Mouse (Mus musculus) right cerebral cortex, adult 18-20 months (tissue): ENCODE measurements around the gene Fetub.
"Not testable (repeated sequence)": the region's sequence is repeated elsewhere in the genome, so short reads cannot be mapped to it uniquely, and the experiment has no call there.

Source experiments
- DNase-seq: peaks from one replicate; pipeline ENCODE4 v3.0.0; 2022; ENCODE audit warnings: mixed read lengths

Fetub gene

DNA sequence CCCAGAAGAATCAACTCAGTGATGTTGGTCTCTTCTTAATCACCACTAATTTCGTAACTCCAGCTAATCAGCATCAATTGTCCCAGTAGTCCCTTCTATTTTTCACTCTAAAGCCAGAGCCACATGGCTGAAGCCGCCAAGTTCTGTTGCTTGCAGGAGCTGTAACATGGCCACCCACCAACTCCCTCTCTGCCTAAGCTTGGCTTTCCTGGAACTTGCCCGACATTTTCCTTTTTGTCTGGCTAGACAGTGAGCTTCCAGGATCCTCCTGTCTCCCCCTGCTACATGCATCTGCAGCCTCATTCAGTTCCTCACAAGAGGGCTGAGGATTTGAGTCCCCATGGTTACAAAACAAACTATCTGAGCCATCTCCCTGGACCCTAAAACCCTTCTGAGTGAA is 6.1 kb upstream of the Fetub start:
- DNase-seq = peak; percentile 8

DNA sequence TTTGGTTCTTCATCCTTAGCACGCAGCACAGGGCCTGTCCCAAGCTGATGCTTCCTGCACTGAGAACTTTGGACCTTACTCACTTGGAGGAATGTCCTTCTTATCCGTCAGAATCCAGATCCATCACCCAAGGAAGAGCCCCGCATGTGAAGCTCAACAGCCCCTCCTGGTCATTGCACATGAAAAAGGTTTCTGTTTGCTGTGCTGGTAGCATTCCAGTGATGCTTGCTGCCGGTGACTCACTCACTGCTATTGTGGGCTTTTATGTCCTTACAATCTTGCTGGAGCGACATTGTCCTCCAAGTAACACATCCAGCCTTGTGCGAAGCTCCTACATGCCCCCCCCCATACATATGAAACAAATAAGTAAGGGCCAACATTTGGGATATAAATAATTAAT is 5.2 kb upstream of the Fetub start:
- no peak for DNase-seq

DNA sequence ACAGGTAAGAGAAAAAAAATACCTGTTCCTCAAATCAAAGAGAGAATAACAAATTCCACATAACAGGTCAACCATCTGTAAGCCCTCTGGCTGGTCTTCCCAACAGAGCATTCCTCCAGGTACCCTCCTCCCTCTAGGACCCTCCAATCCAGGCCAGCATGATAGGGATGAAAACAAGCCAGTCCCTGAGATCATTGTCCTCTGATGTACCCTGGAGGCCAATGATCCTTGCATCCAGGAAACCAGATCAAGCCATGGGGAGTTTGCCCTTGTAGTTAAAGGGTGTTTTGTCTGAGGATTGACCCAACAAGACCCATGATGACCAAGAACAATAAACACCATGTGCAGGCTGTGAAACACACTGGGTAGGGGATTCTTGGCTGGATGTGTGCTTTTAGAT is 3.9 kb upstream of the Fetub start:
- no peak for DNase-seq

DNA sequence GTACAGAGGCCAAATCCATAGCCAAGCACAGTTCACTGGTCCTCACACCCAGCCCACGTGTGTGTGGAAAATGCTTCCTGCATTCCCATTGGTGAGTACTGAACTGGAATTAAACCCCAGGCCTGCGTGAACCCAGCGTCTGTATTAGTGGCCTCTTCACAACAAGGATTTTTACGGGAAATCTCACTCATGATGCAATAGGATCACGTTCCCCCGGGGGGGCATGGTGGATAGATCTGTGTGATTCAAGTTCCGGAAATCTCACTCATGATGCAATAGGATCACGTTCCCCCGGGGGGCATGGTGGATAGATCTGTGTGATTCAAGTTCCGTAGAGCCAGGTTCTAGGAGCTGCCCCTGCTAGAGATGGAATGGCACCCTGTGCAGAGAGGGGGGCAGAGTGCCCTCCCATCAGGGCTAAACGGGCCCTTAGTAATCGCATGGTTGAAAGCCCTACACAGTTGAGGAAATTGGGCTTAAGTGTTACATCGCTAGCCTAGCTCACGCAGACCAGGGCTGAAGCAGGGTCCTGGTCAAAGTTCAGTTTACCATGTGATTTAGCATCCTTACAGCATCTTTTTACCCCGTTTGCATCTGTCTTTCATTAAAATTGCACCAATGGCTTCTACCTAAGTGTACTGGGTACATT is 654 bp downstream of the Fetub start:
- DNase-seq = no peak

DNA sequence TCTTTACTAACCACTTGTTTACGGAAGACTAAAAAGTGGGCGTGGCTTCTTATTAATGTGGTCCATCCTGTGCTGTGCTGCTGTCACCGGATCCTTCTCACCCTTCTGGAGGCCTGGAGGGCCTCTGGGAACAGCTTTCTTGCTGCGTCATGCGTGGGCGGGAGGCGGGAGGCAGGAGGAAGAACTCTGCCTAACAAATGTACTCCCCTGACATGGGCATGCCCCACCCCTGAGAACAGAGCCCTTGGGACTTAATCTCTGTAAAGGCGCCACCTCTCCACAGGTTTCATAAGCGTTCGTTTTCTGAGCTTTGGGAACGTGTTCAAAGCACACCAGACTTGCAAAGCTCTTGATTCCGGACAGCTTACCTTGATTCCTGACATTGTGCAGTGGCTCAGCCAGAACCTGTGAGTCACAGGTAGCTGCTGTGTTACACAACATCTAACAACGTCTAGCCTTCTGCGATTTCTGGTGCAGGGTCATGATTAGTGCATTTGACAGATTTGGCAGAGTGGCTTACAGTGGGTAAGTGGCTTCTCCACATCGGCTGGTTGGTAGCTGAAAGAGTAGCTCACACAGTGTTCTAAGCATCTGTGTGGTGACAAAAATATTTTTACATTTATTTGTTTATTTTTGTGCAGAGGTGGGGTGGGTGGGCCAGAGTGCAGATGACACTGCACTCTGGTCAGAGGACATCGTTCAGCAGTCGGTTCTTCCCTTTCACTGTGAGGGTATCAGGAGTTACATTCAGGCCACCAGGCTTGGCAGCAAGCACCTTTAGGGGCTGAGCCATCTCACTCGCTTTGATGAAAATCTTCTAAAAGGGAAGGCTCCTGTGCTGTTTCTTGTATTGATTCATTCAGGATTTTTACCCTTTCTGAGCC is 2.1 kb downstream of the Fetub start:
- DNase-seq = no peak

DNA sequence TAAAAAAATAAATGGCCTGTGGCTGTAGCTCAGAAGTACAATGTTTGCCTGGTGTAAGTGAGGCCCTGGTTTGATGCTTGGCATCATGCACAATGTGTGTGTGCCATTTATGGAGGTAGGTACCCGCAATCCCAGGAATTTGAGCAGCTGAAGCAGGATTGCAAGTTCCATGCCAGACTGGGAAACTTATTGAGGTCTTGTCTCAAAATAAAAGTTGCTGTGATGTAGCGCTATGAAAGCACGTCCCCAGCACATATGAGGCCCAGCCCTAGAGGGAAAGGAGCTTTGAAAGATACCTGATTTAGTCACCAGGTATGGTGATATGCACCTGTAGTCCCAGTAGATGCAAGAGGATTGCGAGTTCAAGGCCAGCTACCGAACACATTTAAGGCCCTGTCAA is 3.6 kb downstream of the Fetub start:
- DNase-seq = no peak

DNA sequence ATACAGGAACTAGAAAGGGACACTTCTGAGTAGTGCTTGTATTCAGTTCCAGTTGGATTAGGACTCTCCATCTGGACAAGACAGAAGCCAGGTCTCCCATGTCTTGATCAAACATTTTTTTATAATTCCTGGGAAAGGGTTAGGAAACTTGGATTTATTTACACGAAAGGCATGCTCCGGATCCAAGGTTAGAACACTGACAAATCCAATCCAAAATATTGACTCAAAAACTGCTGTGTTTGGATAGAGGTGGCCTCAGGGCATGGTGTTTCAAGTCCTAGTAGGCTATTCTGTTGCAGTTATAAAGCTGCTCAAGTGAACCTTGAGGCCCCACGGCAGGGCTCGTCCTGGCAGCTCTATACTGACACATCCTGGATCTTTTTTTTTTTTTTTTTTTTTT is 4.3 kb downstream of the Fetub start:
- DNase-seq = no peak

DNA sequence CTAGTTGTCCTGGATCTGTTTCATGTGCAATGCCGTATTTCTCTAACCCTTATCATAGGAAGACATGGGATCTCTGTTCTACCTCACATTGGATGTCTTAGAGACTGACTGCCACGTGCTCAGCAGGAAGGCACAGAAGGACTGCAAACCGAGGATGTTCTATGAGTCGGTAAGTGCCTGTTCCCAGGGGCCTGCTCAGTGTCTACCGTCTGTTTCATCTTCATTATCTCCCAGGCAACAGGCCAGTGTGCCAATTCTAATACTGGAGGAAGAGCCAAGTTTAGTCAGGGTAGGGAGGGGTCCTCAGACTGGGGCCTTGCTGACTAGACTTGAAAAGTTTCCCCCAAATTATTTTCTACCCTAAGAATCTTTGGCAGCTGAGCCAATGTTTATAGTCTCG is 11.4 kb downstream of the Fetub start:
- DNase-seq = no peak

DNA sequence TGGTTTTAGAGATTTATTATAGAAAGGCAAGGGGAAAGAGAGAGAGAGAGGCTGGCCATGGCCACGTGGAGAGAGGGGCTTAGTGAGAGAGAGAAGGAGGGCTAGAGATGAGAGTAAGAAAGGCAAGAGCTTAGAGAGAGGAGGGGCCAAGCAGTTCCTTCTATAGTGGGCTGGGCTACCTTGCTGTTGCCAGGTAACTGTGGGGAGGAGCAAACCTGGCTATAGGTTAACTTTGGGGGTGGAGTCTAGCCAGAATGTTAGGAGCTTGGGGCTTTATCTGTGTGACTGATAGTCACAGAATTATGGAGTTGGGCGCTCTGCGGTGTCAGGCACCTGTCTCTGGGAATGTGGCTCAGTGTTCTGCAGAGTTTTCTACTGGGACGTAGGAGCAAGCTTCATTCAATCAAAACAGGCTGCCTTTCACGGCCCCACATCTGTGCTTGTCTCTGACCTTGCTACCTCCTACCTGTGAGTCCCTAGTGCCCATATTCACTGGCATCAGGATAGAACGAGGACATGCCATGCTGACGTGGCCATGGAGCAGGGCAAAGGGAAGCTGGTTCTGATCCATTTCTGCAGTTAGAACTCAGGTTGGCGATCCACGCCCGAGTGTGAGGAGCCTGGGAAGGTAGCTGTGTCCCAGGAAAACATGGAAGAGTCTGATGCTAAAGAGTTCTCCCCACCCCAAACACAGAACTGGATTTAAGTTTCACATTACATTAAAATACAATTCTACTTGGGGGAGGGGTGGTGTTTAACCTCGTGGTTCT is 13.5 kb downstream of the Fetub start:
- no peak for DNase-seq

DNA sequence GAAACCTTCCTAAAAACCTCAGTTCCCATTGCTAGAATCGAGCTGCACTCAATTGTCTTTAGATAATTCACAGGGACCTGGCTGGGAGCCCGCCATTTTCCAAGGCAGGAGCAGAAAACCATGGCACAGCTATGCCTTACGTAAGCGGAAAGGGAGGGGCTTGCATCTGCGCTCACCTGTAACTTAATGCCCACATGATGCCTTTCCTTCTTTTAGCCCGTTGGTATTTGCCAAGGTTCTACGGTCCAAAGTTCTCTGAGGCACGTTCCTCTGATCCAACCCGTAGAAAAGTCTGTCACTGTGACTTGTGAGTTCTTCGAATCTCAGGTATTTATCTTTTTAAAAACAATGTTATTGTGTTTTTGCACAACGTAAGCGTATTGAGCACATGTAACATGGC is 19.5 kb downstream of the Fetub start:
- no peak for DNase-seq

DNA sequence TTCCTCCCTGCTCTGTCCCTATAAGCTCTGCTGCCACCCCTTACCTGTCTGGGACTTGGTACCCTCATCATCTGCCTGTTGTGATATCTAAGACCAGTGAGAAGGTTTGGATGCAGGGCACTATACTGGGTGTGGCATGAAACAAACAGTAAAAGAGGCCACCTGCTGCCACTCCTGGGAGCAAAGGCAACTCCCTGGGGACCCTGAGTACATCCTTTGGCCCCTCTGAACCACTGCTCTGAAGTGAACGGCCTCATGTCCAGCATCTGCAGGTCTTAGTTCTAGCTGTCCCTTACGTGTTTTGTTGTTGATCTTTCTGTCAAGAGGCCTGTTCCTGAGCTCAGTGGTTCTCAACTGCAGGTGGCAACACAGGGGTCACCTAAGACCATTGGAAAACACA is 20.4 kb downstream of the Fetub start:
- DNase-seq = no peak

DNA sequence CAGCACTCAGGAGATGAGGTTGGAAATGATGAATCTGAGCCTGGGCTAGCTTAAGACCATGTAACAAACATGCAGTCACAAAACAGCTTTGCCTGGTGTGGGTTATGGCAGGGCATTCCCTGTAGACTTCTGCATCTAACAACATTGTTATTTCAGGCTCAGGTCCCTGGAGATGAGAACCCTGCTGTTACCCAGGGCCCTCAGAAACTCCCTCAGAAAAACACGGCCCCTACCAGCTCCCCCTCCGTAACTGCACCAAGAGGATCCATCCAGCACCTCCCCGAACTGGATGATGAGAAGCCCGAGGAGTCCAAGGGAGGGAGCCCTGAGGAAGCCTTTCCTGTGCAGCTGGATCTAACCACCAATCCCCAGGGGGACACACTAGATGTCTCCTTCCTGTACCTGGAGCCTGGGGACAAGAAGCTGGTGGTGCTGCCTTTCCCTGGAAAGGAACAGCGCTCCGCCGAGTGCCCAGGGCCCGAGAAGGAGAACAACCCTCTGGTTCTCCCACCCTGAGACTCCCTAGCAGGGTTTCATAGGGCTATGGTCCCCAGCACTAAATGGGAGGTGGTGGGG is 21.1 kb downstream of the Fetub start:
- no peak for DNase-seq

DNA sequence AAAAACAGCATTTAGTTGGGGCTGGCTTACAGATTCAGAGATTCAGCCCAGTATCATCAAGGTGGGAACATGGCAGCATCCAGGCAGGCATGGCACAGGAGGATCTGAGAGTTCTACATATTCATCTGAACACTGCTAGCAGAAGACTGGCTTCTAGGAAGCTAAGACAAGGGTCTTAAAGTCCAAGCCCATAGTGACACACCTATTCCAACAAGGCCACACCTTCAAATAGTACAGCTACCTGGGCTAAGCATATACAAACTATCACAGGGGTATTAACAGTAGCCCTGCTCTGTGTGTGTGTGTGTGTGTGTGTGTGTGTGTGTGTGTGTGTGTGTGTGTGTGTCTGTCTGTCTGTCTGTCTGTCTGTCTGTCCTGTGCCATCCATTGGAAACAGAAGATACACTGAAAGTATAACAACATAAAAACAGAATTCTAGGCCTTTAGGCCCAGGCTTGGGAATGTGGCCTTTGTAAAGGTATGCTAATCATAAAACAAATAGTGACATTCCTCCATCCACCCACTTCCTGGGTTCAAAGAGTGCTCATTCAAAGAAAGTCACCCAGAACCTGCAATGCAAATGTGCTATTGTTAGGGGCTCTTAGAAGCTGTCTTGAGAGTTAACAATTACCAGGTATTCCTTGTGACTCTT is 23.8 kb downstream of the Fetub start:
- DNase-seq = not testable (repeated sequence)

DNA sequence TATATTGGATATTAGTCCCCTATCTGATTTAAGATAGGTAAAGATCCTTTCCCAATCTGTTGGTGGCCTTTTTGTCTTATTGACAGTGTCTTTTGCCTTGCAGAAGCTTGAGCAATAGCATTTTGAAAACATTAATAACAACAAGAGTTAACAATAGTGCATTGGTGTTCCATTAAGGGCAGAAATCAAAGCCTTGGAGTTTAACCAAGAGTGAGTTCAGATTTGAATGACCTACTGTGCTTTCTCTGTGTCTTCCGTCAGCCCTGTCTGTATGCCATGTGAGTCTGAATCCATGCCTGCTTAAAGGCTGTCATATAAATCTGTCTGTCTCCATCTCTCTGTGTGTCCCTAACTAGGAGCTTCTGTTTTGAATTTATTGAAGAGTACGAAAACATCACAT is 29.2 kb downstream of the Fetub start:
- DNase-seq = no peak

DNA sequence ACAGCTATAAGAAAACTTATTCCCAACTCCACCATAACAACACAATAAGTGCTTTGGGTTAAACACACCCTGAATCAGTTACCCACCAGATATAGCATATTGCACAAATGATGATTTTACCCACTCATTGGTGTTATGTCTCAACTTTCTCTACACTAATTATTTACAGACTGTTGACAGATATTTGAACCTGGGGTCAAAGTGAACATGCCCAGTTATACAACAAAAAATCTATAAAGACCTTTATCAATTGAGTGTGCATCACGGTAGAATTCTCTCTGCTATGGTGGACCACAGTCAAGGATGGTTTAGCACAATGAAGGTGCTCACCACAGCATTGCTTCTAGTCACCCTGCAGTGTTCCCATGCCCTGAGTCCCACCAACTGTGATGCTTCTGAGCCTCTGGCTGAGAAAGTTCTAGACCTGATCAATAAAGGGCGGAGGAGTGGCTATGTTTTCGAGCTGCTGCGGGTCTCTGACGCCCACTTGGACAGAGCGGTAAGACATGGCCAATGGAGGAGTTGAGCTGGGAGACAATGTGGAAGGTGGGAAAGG is 32.8 kb downstream of the Fetub start, which contains the start of gene Hrg:
Gene Hrg (plus strand): TSS at position 233 of the 556 bp plus-strand sequence.
- no peak for DNase-seq

DNA sequence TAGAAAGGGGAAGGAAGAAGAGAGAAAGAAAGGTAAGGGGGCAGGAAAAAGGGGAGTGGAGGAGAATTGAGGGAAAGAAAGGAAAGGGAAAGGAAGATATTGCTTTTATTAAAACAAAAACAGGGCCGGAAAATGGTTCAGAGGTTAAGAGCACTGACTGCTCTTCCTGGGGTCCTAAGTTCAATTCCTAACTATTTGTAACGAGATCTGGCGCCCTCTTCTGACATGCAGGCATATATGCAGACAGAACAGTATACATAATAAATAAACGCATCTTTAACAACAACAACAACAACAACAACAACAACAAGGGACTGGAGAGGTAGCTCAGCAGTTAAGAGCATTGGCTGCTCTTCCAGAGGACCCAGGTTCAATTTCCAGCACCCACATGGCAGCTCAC is 34.9 kb downstream of the Fetub start:
- no peak for DNase-seq

DNA sequence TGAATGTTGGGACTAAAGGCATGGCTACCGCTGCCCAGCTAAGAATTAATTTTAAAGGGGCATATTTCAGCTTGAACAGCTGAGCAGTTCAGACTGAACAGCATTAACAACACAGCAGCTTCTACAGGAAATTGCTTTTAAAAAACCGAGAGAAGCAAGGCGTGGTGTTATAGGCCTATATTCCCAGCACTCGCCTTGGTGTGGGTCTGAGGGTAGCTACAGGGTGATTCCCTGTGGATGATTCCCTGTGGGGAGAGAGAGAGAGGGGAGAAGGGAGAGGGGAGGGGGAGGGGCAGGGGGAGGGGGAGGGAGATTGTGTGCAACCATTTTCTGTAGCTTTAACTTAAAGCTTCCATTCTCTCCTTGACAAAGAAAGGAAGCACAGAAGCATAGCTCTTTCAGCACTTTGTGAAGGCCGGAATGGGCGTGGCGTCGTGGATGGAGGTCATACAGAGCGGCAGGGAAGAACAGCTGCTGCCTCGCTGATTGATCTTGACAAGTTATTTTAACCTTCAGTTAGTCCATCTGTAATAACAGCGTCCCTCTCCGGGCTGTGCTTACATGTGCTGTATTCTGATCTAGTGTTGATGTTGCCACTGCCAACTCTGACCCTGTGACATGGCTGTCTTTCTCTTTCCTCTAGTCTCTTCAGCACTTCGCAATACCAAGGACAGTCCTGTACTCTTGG is 37.4 kb downstream of the Fetub start:
- DNase-seq = no peak

DNA sequence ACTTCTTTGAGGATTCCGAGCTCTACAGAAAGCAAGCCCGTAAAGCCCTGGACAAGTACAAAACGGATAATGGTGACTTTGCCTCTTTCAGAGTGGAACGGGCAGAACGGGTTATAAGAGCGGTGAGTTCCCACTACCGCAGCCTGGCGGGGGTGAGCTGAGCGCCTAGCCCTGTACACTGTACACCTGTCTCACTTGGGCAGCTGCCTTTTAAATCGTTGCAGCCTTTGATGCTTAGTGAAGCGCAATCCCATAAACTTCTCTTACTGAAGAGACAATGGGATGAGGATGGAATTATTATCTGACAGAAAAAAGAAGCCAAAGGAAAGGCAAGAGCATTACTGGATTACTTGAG is 37.9 kb downstream of the Fetub start:
- no peak for DNase-seq

DNA sequence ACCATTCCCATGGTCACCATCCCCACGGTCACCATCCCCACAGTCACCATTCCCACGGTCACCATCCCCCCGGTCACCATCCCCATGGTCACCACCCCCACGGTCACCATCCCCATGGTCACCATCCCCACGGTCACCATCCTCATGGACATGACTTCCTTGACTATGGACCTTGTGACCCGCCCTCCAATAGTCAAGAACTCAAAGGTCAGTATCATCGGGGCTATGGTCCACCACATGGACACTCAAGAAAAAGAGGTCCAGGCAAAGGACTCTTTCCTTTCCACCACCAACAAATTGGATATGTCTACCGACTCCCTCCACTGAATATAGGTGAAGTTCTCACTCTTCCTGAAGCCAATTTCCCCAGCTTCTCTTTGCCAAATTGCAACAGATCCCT is 42.9 kb downstream of the Fetub start:
- DNase-seq = no peak

DNA sequence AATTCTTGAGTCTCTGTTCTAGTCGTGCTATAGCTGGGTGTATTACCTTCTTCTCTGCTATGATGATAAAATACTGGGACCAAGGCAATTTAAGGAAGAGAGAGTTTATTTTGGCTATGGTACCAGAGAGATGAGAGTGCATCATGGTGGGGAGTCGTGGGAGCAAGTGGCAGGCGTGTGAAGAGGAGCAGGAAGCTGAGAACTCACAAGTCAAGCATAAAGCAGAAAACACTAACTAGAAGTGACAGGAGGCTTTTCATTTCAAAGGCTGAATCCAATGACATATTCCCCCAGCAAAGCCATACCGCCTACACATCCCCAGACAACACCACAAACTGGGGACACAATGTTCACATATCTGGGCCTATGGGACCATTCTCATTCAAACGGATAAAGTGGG is 44.1 kb downstream of the Fetub start:
- DNase-seq = no peak

DNA sequence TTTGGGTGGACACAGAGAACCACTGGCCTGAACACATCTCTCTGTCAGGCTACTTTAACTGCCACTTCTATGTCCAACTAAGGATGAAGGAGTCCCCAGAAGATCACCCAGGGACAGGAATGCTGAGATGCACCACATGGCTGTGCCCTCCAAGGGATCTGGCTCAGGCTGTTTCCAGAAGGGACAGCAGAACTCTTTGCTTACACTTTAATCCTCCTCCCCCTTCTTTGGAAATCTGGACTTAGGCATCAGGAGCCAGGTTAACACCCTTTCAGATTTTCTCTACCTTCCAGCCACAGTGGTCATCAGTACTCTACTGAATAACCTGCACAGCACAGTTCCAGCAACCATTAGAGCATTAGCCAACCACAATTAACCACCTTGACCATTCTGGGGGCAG is 45.2 kb downstream of the Fetub start:
- no peak for DNase-seq
